Mouse (Mus musculus) heart, embryonic 11.5 days (tissue): Measurements from ENCODE around the gene Ms4a15. TPM values are rescaled to one million over a fixed set of nuclear protein-coding genes. Genes with fewer than 3 reads are reported as not detected.
A peak's percentile ranks its signal among the peaks of the same experiment; 100 is the strongest.

Experiments used
- ATAC-seq: fragments of 200-750 bp; cut with Nextera tagmentation; replicated peaks from 2 replicates; pipeline ENCODE4 v1.8.0; 2017; ENCODE audit warnings: moderate library complexity; ENCODE audit not compliant: insufficient number of reproducible peaks, low FRiP score, low TSS enrichment
- H3K27ac ChIP-seq: fragments of 300-500 bp; sonication (generic); 2 replicates; pipeline ENCODE4 v1.5.1; 2014; ENCODE audit warnings: mild to moderate bottlenecking, low read depth, low read length
- H3K27me3 ChIP-seq: fragments of 300-500 bp; sonication (generic); 2 replicates; pipeline ENCODE4 v1.6.1; 2014; ENCODE audit warnings: mild to moderate bottlenecking, low read length, mixed read lengths; ENCODE audit not compliant: control insufficient read depth, insufficient read depth
- H3K36me3 ChIP-seq: fragments of 300-500 bp; sonication (generic); 2 replicates; pipeline ENCODE4 v1.6.1; 2014; ENCODE audit warnings: mild to moderate bottlenecking, low read length, moderate library complexity, mixed read lengths; ENCODE audit not compliant: control insufficient read depth, insufficient read depth
- H3K4me1 ChIP-seq: fragments of 300-500 bp; sonication (generic); 2 replicates; pipeline ENCODE4 v1.6.1; 2014; ENCODE audit warnings: low read length; ENCODE audit not compliant: control insufficient read depth, insufficient read depth
- H3K4me2 ChIP-seq: fragments of 300-500 bp; sonication (generic); 2 replicates; pipeline ENCODE4 v1.6.1; 2014; ENCODE audit warnings: mild to moderate bottlenecking, moderate library complexity
- H3K4me3 ChIP-seq: fragments of 300-500 bp; sonication (generic); 2 replicates; pipeline ENCODE4 v1.5.1; 2014; ENCODE audit warnings: low read depth, low read length
- H3K9ac ChIP-seq: fragments of 300-500 bp; sonication (generic); 2 replicates; pipeline ENCODE4 v1.6.1; 2014; ENCODE audit warnings: mild to moderate bottlenecking, low read depth, low read length, moderate library complexity
- H3K9me3 ChIP-seq: fragments of 300-500 bp; sonication (generic); replicated peaks from 2 replicates; pipeline ENCODE4 v1.6.1; 2016; ENCODE audit warnings: low read length; ENCODE audit not compliant: control insufficient read depth
- WGBS: fragments of 180-500 bp; shearing (Covaris S2); extraction: QIAGEN DNeasy Blood & Tissue Kit; methylation state at CpG from one replicate; pipeline ENCODE4 v1.1.7; 2014; ENCODE audit not compliant: insufficient replicate concordance; 5-methylcytosine and 5-hydroxymethylcytosine counted together
- polyA plus RNA-seq: library from polyadenylated mRNA; unstranded; fragments of >200 nt; fragmentation: Nextera tagmentation; extraction: Ambion mirVana; gene quantifications from 2 replicates; pipeline ENCODE4 v1.2.1, GENCODE M21; 2014

The Ms4a15 gene
- polyA plus RNA-seq, 1 experiment from 2014 or later = not detected

- Histone ChIP-seq H3K9ac (no peak within 1 kb of the TSS), H3K4me1 (peaks cover 6% of the 10 kb centered on the region; the same call in 1 of the 2 replicates), H3K36me3 (no peaks in the 10 kb centered on the region), H3K4me3 (no peak within 1 kb of the TSS), H3K4me2 (no peak within 1 kb of the TSS), H3K27me3 (no peaks in the 10 kb centered on the region), H3K9me3 (peaks cover 5% of the 10 kb centered on the region; the same call in 1 of the 2 replicates), H3K27ac (no peak within 1 kb of the TSS)
- no peak for ATAC-seq
- 22% methylated on average over 4 of the region's 4 CpGs for WGBS
These were observed 18.7 kb downstream of the Ms4a15 start, which contains the start of gene Ms4a10 for GRCm38 (mm10) chr19:10974238-10974865. Gene Ms4a10, minus strand, starts transcription at chr19:10974670.

- H3K9ac ChIP-seq = no peak overlapping the region
- no peaks in the 10 kb centered on the region for H3K36me3 ChIP-seq
- H3K27ac ChIP-seq = no peak overlapping the region
- no peak overlapping the region for H3K4me3 ChIP-seq
- 67% methylated on average over 2 of the region's 2 CpGs for WGBS
- no peak for ATAC-seq
- H3K9me3 ChIP-seq = peaks cover 5% of the 10 kb centered on the region; the same call in 1 of the 2 replicates
- peaks cover 6% of the 10 kb centered on the region; the same call in 1 of the 2 replicates for H3K4me1 ChIP-seq
- H3K4me2 ChIP-seq = no peak overlapping the region
- H3K27me3 ChIP-seq = no peaks in the 10 kb centered on the region
These were observed 19.9 kb downstream of the Ms4a15 start for GRCm38 (mm10) chr19:10973187-10973586.

DNA sequence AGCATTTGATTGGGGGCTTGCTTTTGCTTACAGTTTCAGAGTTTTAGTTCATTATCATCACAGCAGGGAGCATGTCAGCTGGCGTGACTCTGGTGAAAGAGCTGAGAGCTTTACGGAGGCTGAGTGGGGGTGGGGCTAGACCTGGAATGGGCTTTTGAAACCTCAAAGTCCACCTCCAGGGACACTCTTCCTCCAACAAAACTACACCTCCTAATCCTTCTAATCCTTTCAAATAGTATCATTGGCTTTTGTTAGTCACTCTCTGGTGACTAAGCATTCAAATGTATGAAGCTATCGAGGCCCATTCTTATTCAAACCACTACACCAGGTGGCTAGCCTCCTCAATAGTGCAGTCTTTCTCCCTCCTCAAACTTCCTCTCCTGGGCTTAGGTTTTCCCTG is 20.4 kb downstream of the Ms4a15 start:
- Histone ChIP-seq H3K4me1 (peaks cover 6% of the 10 kb centered on the region; the same call in 1 of the 2 replicates), H3K4me3 (no peak overlapping the region), H3K36me3 (no peaks in the 10 kb centered on the region), H3K27ac (no peak overlapping the region), H3K9ac (no peak overlapping the region), H3K9me3 (peaks cover 5% of the 10 kb centered on the region; the same call in 1 of the 2 replicates), H3K4me2 (no peak overlapping the region), H3K27me3 (no peaks in the 10 kb centered on the region)
- no peak for ATAC-seq
- 70% methylated on average over 3 of the region's 3 CpGs for WGBS

DNA sequence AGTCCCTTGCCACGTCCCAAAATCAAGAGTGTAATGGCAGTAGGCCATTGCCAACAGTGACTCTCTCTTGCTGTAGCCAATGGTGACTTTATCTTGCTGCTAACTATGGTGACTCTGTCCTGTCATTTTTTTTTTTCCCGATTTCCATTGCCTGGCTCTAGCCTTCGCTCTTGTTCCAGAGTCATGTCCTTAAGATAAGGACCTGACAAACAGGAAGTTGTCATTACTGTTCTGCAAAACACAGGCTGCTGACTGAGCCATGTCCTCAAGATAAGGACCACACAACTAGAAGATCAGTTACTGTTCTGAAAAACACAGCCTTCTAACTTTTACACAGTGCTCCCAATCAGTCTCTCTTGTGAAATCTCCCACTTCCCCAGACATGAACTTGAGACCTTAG is 22.6 kb downstream of the Ms4a15 start:
- Histone ChIP-seq H3K9me3 (peaks cover 5% of the 10 kb centered on the region; the same call in 1 of the 2 replicates), H3K4me1 (peaks cover 6% of the 10 kb centered on the region; the same call in 1 of the 2 replicates), H3K4me2 (no peak overlapping the region), H3K36me3 (no peaks in the 10 kb centered on the region), H3K9ac (no peak overlapping the region), H3K27ac (no peak overlapping the region), H3K27me3 (no peaks in the 10 kb centered on the region), H3K4me3 (no peak overlapping the region)
- WGBS = 54% methylated on average over 3 of the region's 3 CpGs
- no peak for ATAC-seq

- H3K27ac ChIP-seq = no peak overlapping the region
- 80% methylated on average over 7 of the region's 7 CpGs for WGBS
- no peaks in the 10 kb centered on the region for H3K4me1 ChIP-seq
- no peak overlapping the region for H3K4me2 ChIP-seq
- H3K4me3 ChIP-seq = no peak overlapping the region
- no peaks in the 10 kb centered on the region for H3K27me3 ChIP-seq
- H3K9me3 ChIP-seq = peaks cover 5% of the 10 kb centered on the region; the same call in 1 of the 2 replicates
- no peak for ATAC-seq
- H3K9ac ChIP-seq = no peak overlapping the region
- H3K36me3 ChIP-seq = no peaks in the 10 kb centered on the region
These were observed 24.5 kb downstream of the Ms4a15 start for GRCm38 (mm10) chr19:10968578-10968977.

DNA sequence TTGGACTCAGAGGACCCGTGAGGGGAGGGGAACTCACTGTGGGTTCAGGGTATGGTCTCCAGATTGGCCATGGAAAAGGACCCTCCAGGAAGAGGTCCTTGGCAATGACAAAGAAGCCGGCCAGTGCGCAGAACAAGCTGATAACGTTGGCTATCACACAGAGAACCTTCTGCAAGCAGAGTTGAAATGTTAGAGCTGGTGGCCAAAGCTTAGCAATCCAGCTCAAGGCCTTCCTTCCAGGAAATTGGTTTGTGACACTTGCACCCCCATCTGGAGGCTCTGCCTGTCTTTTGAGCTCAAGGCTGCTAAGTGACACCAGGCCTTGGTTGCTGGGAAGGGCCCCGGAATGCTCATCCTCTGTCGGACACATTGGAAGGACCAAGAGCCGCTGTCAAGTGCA is 27.3 kb downstream of the Ms4a15 start:
- Histone ChIP-seq H3K4me1 (no peaks in the 10 kb centered on the region), H3K36me3 (no peaks in the 10 kb centered on the region), H3K9ac (no peak overlapping the region), H3K4me3 (no peak overlapping the region), H3K27me3 (no peaks in the 10 kb centered on the region), H3K27ac (no peak overlapping the region), H3K4me2 (no peak overlapping the region), H3K9me3 (no peaks in the 10 kb centered on the region)
- WGBS = 83% methylated on average over 7 of the region's 7 CpGs
- no peak for ATAC-seq

- Histone ChIP-seq H3K9me3 (no peaks in the 10 kb centered on the region), H3K27me3 (no peaks in the 10 kb centered on the region), H3K9ac (peak overlapping the region; percentile 22; the same call in 1 of the 2 replicates), H3K36me3 (no peaks in the 10 kb centered on the region), H3K4me1 (no peaks in the 10 kb centered on the region), H3K27ac (no peak overlapping the region), H3K4me3 (no peak overlapping the region), H3K4me2 (no peak overlapping the region)
- 43% methylated on average over 12 of the region's 12 CpGs for WGBS
- no peak for ATAC-seq
These were observed 33.1 kb downstream of the Ms4a15 start for GRCm38 (mm10) chr19:10959978-10960346.

DNA sequence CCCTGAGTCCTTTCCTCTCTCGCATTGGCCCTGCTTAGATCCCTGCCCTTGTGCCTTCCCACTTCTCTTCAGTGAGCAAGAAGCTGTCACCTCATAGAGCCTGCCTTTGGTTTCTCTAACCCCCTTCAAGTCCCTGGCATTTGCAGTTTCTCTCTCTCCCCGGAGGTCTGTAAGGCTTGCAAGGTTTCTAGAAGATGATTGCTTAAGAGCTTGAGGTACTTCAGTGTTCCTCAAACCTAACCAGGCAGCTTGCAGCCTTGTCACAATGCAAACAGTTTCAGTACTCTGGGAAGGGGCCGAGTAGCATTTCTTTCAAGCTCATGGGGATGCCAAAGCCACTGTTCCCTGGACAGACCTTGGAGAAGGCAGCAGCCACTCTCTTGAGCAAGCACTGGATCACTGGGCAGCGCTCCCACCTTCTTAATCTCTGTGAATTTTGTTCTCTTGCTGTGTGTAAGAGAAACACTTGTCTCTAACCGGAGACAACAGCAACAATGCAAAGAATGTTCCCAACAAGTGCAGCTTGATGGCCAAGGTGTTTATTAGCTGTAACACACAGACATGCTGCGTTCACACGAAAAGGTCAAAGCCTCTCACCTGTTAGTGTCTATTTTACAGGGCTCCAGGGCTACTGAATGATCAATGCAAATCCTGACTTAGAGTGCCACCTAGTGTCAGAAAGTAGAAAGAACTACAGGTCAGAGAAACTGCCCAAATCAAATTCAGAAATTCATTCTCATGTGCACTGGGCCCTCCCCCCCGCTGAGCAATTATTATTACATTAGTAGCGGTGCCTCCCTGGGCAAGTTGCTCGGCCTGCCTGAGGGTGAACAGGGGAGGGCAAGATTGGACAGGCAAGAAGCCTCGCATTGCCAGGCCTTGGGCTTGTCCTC is 33.7 kb downstream of the Ms4a15 start:
- no peaks in the 10 kb centered on the region for H3K9me3 ChIP-seq
- ATAC-seq = no peak
- no peaks in the 10 kb centered on the region for H3K4me1 ChIP-seq
- no peak overlapping the region for H3K4me2 ChIP-seq
- no peaks in the 10 kb centered on the region for H3K27me3 ChIP-seq
- WGBS = 32% methylated on average over 11 of the region's 11 CpGs
- no peak overlapping the region for H3K9ac ChIP-seq
- no peaks in the 10 kb centered on the region for H3K36me3 ChIP-seq
- H3K27ac ChIP-seq = no peak overlapping the region
- H3K4me3 ChIP-seq = no peak overlapping the region
